Mouse (Mus musculus): ENCODE results near the gene Cspg4. TPM values are rescaled to one million over a fixed set of nuclear protein-coding genes. Genes with fewer than 3 reads are reported as not detected.

Cspg4 gene
- polyA plus RNA-seq, 1 experiment from 2014 or later: 7.2 TPM

DNA sequence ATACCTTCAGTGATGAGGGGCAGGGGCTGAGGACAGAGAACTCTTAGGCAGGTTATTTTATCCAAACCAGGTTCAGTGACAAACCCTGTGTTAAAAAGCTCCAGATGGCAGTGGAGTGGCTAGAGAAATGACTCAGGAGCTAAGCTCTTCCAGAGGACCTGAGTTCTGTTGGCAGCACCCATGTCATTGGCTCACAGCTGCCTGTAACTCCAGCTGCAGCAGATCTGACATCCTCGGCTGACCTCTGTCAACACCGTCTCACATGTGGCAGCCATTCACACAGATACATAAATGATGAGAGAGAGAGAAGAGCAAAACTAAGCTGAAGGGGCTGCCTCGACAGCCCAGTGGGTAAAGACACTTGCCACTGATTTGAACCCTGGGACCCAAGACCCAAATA is 7.4 kb upstream of the Cspg4 start:
- 75% methylated on average over 3 of the region's 3 CpGs for WGBS
- no peak for ATAC-seq
- no peaks in the 10 kb centered on the region for H3K9me3 ChIP-seq (ENCODE audit: control insufficient read depth, low read length)

DNA sequence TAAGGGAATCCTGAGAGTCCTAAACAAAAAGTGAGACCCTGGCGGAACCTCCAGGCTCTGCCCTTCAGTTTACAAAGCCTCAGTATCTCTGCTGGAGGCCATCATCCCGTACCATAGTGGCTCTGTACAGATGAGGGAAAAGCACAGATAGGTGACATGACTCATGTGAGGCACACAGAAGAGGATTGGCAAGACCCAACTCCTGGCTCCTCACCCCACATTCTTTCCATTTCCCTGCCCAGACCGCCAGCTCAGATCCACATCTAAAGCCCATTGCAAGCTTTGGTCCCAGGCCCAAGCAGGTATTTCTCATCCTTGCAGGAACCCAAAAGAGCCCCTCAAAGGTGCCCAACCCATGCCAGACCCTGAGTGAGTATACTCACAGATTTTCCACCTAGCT is 4.8 kb upstream of the Cspg4 start:
- Histone ChIP-seq H3K9ac (replicated peaks; ENCODE audit: low read depth, low read length) (no peak overlapping the region), H3K4me1 (replicated peaks; ENCODE audit: control insufficient read depth, insufficient read depth, low read length) (peaks cover 5% of the 10 kb centered on the region; the same call in 1 of the 2 replicates), H3K4me2 (ENCODE audit: low read length) (no peak overlapping the region), H3K27me3 (replicated peaks; ENCODE audit: control insufficient read depth, insufficient read depth, low read length) (no peaks in the 10 kb centered on the region; the same call in 1 of the 2 replicates), H3K9me3 (ENCODE audit: control insufficient read depth, low read length) (no peaks in the 10 kb centered on the region), H3K36me3 (ENCODE audit: control insufficient read depth, insufficient read depth) (no peaks in the 10 kb centered on the region), H3K4me3 (replicated peaks; ENCODE audit: low read length) (no peak overlapping the region), H3K27ac (ENCODE audit: low read length) (no peak overlapping the region)
- WGBS: 71% methylated on average over 3 of the region's 3 CpGs
- no peak for ATAC-seq

More for the DNA sequence above, 7.4 kb upstream of the Cspg4 start:
- Histone ChIP-seq H3K27ac (ENCODE audit: low read length) (no peak overlapping the region), H3K27me3 (replicated peaks; ENCODE audit: control insufficient read depth, insufficient read depth, low read length) (no peaks in the 10 kb centered on the region), H3K4me1 (replicated peaks; ENCODE audit: control insufficient read depth, insufficient read depth, low read length) (no peaks in the 10 kb centered on the region), H3K4me2 (ENCODE audit: low read length) (no peak overlapping the region), H3K36me3 (ENCODE audit: control insufficient read depth, insufficient read depth) (no peaks in the 10 kb centered on the region), H3K4me3 (replicated peaks; ENCODE audit: low read length) (no peak overlapping the region), H3K9ac (replicated peaks; ENCODE audit: low read depth, low read length) (no peak overlapping the region)

DNA sequence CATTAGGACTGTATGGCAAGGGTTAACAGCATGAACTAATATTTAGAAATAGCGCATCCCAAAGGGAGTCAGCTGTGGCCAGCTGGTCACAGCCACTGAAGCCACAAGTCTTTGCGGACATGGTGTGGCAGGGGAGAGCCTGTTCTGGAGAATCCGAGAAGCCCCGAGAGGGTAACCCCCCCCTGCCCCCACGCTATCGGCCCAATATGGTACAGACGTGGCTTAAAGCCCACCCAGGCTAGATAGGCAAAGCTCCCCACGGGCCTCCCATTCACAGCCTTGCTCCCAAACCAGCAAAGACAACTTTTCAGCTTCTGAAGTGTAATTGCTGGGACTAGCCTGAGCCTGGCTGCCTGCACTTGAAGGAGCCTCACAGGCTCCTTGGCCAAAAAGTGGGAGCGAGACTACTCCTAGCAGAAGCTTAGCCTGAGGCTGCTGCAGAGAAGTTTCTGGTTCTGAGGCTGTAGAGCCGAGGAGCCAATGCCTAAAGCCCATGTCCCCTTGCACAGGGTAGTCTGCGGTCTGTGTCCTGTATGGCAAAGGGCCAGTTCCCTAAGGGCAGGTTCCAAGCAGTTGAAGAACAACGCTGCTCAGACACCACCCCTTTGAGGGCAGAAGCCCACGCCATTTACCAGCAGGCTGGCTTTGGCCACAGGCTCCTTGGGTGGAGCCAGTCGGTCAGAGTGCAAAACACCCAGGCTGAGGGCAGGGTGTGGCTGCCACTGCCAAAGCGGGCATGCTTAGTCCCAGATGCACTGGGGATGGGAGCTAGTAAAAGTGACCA is 4.2 kb upstream of the Cspg4 start:
- WGBS: 73% methylated on average over 15 of the region's 15 CpGs
- Histone ChIP-seq H3K4me1 (replicated peaks; ENCODE audit: control insufficient read depth, insufficient read depth, low read length) (peaks cover 5% of the 10 kb centered on the region; the same call in 1 of the 2 replicates), H3K9me3 (ENCODE audit: control insufficient read depth, low read length) (no peaks in the 10 kb centered on the region), H3K27ac (ENCODE audit: low read length) (no peak overlapping the region), H3K9ac (replicated peaks; ENCODE audit: low read depth, low read length) (no peak overlapping the region), H3K27me3 (replicated peaks; ENCODE audit: control insufficient read depth, insufficient read depth, low read length) (no peaks in the 10 kb centered on the region; the same call in 1 of the 2 replicates), H3K4me2 (ENCODE audit: low read length) (no peak overlapping the region), H3K4me3 (replicated peaks; ENCODE audit: low read length) (no peak overlapping the region), H3K36me3 (ENCODE audit: control insufficient read depth, insufficient read depth) (no peaks in the 10 kb centered on the region)
- ATAC-seq: no peak

DNA sequence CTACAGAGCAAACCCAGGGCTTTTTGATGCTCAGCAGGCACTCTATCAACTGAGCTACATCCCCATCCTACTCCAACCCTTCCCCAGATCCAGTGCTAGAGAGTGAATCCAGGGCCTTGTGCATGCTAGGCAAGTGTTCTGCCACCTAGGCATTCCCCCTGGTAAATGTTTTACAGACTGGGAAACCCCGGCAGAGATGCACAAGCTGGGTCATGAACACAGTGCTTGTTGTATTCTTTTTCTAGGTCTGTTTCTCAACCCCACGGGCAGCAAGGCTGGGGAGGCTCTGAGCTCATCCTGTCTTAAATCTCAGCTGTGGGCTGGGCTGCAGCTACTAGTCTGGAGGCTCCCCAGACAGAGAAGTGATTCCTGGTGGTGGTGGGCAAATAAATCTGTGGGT is 2.0 kb upstream of the Cspg4 start:
- no peaks in the 10 kb centered on the region; the same call in 1 of the 2 replicates for H3K27me3 ChIP-seq (replicated peaks; ENCODE audit: control insufficient read depth, insufficient read depth, low read length)
- no peak overlapping the region for H3K4me3 ChIP-seq (replicated peaks; ENCODE audit: low read length)
- no peak overlapping the region for H3K4me2 ChIP-seq (ENCODE audit: low read length)
- no peak overlapping the region for H3K27ac ChIP-seq (ENCODE audit: low read length)
- ATAC-seq: no peak
- peaks cover 6% of the 10 kb centered on the region; the same call in 1 of the 2 replicates for H3K4me1 ChIP-seq (replicated peaks; ENCODE audit: control insufficient read depth, insufficient read depth, low read length)
- no peaks in the 10 kb centered on the region for H3K36me3 ChIP-seq (ENCODE audit: control insufficient read depth, insufficient read depth)
- 78% methylated on average over 2 of the region's 2 CpGs for WGBS
- no peak overlapping the region for H3K9ac ChIP-seq (replicated peaks; ENCODE audit: low read depth, low read length)
- no peaks in the 10 kb centered on the region for H3K9me3 ChIP-seq (ENCODE audit: control insufficient read depth, low read length)

DNA sequence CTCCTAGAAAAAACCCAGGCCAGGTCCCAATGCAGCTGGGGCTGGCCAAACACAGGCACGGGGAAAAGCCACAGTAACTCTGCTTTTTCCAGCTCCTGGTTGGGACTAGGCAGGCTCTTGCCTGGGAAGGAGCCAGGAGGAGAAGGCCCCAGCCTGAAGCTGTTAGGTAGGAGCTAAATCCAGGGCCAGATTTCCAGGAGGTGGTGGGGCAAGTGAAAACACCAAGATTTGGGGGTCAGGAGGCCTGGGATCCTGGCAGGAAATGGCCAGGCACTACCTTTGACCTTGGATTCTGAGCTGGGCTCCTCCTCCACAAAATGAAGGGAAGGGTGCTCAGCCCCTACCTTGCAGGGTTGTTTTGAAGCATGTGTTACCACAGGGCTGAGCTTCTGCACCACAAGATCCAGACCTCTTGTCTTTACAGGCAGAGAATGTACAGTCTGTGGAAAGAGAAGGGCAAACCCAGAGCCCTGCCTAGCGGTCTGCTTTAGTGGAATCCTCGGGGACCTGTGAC is 560 bp upstream of the Cspg4 start, which contains the start of gene Odf3l1:
Gene Odf3l1, minus strand, starts transcription at position 464 of the 514 bp plus-strand sequence.
- H3K4me2 ChIP-seq (ENCODE audit: low read length): peak within 1 kb of the TSS; percentile 45
- H3K36me3 ChIP-seq (ENCODE audit: control insufficient read depth, insufficient read depth): no peaks in the 10 kb centered on the region
- H3K4me1 ChIP-seq (replicated peaks; ENCODE audit: control insufficient read depth, insufficient read depth, low read length): peaks cover 15% of the 10 kb centered on the region
- ATAC-seq: no peak
- no peak within 1 kb of the TSS for H3K27ac ChIP-seq (ENCODE audit: low read length)
- 19% methylated on average over 3 of the region's 3 CpGs for WGBS
- H3K27me3 ChIP-seq (replicated peaks; ENCODE audit: control insufficient read depth, insufficient read depth, low read length): no peaks in the 10 kb centered on the region; the same call in 1 of the 2 replicates
- H3K9me3 ChIP-seq (ENCODE audit: control insufficient read depth, low read length): no peaks in the 10 kb centered on the region
- 0 out of 2 replicates have a peak within 1 kb of the TSS, but pooled peaks have one; percentile 16 for H3K9ac ChIP-seq (replicated peaks; ENCODE audit: low read depth, low read length)
- peak within 1 kb of the TSS; percentile 24 for H3K4me3 ChIP-seq (replicated peaks; ENCODE audit: low read length)

DNA sequence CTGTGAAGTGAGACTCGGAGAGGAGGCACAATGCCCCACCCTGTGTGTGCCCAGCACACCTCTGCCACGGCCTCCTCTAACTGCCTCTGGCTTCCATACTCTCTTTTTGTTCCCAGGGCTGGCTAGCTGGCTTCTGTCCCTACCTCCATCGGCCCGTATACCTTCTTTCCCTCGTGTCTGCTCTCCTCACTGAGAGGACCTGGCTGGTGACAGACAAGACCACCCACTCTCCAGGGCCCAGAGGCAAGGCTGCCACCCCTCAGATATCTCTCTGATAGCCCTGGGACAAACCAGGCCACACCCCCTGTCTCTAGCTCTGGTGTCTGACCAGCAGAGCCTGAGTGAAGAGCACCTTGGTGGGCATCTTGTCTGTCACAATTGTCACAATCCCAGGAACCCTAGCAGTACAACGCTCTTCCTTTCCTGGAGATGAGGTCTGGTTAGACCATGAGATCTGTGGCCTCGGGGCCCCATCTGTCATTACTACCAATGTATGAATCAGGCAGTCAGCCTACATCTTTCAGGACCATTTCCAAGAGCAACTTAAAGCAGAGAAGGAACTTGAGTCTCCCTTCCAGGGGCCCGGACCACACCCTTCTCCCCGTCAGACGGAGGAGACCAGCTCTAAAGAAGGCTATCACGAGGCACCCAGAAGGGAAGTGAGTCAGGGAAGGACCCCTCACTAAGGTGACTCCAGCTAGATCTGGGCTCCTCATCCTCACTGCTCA is 1.0 kb downstream of the Cspg4 start:
- H3K27me3 ChIP-seq (replicated peaks; ENCODE audit: control insufficient read depth, insufficient read depth, low read length): no peaks in the 10 kb centered on the region; the same call in 1 of the 2 replicates
- ATAC-seq: no peak
- 74% methylated on average over 11 of the region's 11 CpGs for WGBS
- no peaks in the 10 kb centered on the region for H3K36me3 ChIP-seq (ENCODE audit: control insufficient read depth, insufficient read depth)
- no peak overlapping the region for H3K4me2 ChIP-seq (ENCODE audit: low read length)
- 0 out of 2 replicates have a peak overlapping the region, but pooled peaks have one; percentile 24 for H3K4me3 ChIP-seq (replicated peaks; ENCODE audit: low read length)
- no peaks in the 10 kb centered on the region for H3K9me3 ChIP-seq (ENCODE audit: control insufficient read depth, low read length)
- peaks cover 18% of the 10 kb centered on the region for H3K4me1 ChIP-seq (replicated peaks; ENCODE audit: control insufficient read depth, insufficient read depth, low read length)
- no peak overlapping the region for H3K27ac ChIP-seq (ENCODE audit: low read length)
- no peak overlapping the region for H3K9ac ChIP-seq (replicated peaks; ENCODE audit: low read depth, low read length)

DNA sequence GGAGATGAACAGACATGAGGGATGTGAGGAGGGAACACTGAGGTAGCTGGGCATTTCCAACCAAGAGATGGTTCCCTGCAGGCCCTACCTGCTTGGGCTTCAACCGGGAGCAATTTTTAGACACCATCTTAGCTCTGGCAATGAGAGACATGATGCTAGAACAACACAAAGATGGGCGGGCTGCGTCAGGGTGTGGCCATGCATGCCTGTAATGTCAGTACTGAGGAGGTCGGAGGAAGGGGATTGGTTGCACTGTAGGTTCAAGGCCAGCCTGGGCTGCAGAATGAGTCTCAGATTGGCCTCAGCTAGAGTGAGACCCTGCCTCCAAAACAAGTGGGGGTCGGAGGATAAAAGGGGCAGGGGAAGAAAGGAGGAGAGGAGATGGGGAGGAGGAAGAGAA is 1.6 kb downstream of the Cspg4 start:
- WGBS: 82% methylated on average over 5 of the region's 5 CpGs
- Histone ChIP-seq H3K9me3 (ENCODE audit: control insufficient read depth, low read length) (no peaks in the 10 kb centered on the region), H3K9ac (replicated peaks; ENCODE audit: low read depth, low read length) (no peak overlapping the region), H3K36me3 (ENCODE audit: control insufficient read depth, insufficient read depth) (no peaks in the 10 kb centered on the region), H3K27ac (ENCODE audit: low read length) (no peak overlapping the region), H3K4me2 (ENCODE audit: low read length) (no peak overlapping the region), H3K4me1 (replicated peaks; ENCODE audit: control insufficient read depth, insufficient read depth, low read length) (peaks cover 18% of the 10 kb centered on the region), H3K27me3 (replicated peaks; ENCODE audit: control insufficient read depth, insufficient read depth, low read length) (no peaks in the 10 kb centered on the region; the same call in 1 of the 2 replicates), H3K4me3 (replicated peaks; ENCODE audit: low read length) (no peak overlapping the region)
- ATAC-seq: no peak

DNA sequence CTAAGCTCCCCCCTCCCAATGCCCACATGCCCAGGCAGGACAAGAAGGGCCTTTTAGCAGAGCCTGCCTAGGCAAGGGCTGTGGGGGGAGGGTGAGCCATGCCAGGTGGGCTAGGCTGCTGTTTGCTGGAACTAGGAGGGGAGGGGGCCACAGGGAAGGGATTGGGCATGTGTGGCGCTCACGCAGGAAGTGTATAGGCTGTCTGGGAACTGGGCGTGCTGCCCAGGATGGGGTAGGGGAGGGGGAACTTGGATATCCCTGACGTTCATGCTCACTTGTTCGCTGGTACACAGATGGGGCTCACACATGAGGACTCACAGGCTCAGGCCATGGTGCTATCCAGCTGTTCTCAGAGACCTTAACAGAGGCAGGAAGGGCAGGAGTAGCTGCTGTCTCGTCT is 3.5 kb downstream of the Cspg4 start:
- Histone ChIP-seq H3K36me3 (ENCODE audit: control insufficient read depth, insufficient read depth) (no peaks in the 10 kb centered on the region), H3K27me3 (replicated peaks; ENCODE audit: control insufficient read depth, insufficient read depth, low read length) (no peaks in the 10 kb centered on the region; the same call in 1 of the 2 replicates), H3K4me2 (ENCODE audit: low read length) (no peak overlapping the region), H3K4me3 (replicated peaks; ENCODE audit: low read length) (no peak overlapping the region), H3K27ac (ENCODE audit: low read length) (peak overlapping the region; percentile 0), H3K9me3 (ENCODE audit: control insufficient read depth, low read length) (no peaks in the 10 kb centered on the region), H3K4me1 (replicated peaks; ENCODE audit: control insufficient read depth, insufficient read depth, low read length) (peaks cover 18% of the 10 kb centered on the region), H3K9ac (replicated peaks; ENCODE audit: low read depth, low read length) (no peak overlapping the region)
- ATAC-seq: peak; percentile 95
- WGBS: 26% methylated on average over 6 of the region's 6 CpGs

DNA sequence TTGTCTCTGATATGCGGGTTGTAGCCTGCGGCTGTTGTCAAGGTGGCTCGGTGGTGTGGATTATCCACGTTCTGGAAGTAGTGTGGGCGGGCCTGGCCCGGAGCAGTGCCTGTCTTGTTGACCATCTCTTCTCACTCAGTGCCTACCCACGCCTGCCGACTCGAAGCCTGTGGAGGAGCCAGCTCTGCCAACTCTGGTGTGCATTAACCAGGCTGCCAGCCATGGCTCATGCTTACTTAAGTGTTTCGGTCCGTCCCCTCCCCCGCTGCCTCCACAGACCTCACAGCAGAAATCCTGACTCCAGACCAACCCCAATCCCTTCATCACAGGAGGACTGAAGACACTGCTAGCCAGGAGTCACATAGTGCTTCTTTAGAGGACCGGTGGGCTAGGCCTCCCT is 4.7 kb downstream of the Cspg4 start:
- Histone ChIP-seq H3K4me1 (replicated peaks; ENCODE audit: control insufficient read depth, insufficient read depth, low read length) (peaks cover 18% of the 10 kb centered on the region), H3K27me3 (replicated peaks; ENCODE audit: control insufficient read depth, insufficient read depth, low read length) (no peaks in the 10 kb centered on the region; the same call in 1 of the 2 replicates), H3K27ac (ENCODE audit: low read length) (no peak overlapping the region), H3K4me3 (replicated peaks; ENCODE audit: low read length) (no peak overlapping the region), H3K9ac (replicated peaks; ENCODE audit: low read depth, low read length) (no peak overlapping the region), H3K4me2 (ENCODE audit: low read length) (no peak overlapping the region), H3K9me3 (ENCODE audit: control insufficient read depth, low read length) (no peaks in the 10 kb centered on the region), H3K36me3 (ENCODE audit: control insufficient read depth, insufficient read depth) (no peaks in the 10 kb centered on the region)
- no peak for ATAC-seq
- 69% methylated on average over 13 of the region's 13 CpGs for WGBS
